Mouse (Mus musculus) frontal cortex, adult 2 months (tissue): ENCODE results near the gene Ube2i. TPM values are rescaled to one million over a fixed set of nuclear protein-coding genes. Genes with fewer than 3 reads are reported as not detected.

Source experiments
- DNase-seq, 2 experiments: peaks; one replicate each; pipeline ENCODE4 v3.0.0; 2022; ENCODE audit warnings: low spot score in 1 of 2; ENCODE audit errors: extremely low spot score in 1 of 2
- polyA plus RNA-seq: library from polyadenylated mRNA; depleted of rRNA; stranded (reverse); fragments of >200 nt; gene quantifications from 2 replicates; pipeline ENCODE4 v1.2.3, GENCODE M21; 2012; rRNA removed

The Ube2i gene
- polyA plus RNA-seq, 1 experiment = 295 TPM

DNA sequence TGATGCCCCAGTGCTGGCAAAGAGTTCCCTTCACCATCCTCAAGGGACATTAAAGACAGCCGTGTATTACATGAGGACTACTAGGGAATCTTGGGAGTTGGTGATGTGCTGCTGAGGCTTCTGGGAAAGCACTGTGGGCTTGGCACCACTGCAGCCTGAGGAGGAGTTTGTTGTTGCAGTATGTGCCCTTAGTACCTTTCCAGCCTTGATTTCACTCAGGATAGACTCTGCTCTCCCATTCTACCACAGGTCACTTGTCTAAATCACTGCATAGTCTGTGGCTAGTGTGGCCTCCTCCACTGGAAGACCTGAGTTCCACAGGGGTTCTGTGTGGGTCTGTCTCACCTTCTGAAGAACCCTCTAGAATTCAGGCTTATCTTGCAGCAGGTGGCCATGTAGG, 53.7 kb downstream of the Ube2i start:
- no peak for DNase-seq

DNA sequence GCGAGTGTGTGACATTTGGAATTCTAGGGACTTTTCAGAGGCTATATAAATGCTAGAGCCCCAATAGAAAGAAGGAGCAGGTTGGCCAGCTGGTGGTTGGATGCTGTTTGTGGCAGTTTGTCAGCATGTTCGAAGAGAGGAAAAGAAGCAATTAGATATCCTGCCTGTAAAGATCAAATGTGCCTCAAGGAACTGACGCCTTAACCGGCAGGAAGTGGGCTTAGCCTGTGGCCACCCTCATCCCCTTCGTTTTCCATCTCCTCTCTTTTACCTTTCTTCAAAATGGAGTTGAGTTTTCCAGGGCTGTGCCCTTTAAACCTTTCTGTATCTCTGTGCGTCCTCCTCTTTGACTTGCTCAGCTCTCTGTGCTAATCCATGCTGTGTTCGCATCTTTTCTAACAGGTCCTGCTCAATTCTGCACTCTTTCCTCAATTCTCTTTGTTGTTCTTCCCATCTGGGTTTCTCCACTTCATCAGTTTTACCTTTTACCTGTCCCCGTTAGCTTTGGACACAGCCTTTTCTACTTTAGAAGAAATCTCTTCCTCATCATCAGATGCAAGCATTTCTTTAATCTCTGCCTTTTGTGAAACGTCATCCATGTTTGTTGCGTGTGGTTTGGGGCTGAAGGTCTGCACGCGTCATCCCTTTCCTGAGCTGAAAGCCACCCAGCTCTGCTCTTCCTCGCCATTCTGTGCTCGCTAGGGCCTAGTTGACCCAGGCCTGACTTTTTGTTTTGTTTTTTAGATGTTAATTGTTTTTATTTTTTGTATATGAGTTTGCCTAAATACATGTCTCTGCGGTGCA, 54.7 kb downstream of the Ube2i start:
- DNase-seq = no peak

GRCm38 (mm10) chr17:25218967-25219366, 55.5 kb downstream of the Ube2i start:
- DNase-seq = no peak

- no peak for DNase-seq
Measured at GRCm38 (mm10) chr17:25215431-25215830, 59.0 kb downstream of the Ube2i start.

Other genes with a start within 250 kb of the Ube2i start
- gene Tmem204, start 191.0 kb downstream of the Ube2i start, polyA plus RNA-seq = 16.2 and 16.3 TPM in 2 replicates
- 19.0 and 27.2 TPM in 2 replicates for gene Telo2, start 158.7 kb downstream of the Ube2i start, polyA plus RNA-seq
- gene Ptx4, start 153.9 kb downstream of the Ube2i start, polyA plus RNA-seq = 0.08 and 0.16 TPM in 2 replicates
- 45.6 and 51.4 TPM in 2 replicates for gene Clcn7, start 141.2 kb downstream of the Ube2i start, polyA plus RNA-seq
- 0.04 TPM in 1 of 2 replicates, not detected in the other for gene Ccdc154, start 112.2 kb downstream of the Ube2i start, polyA plus RNA-seq
- not detected in 2 replicates for gene Gm38655, start 99.2 kb downstream of the Ube2i start, polyA plus RNA-seq
- 21.9 and 23.4 TPM in 2 replicates for gene BC003965, start 90.1 kb downstream of the Ube2i start, polyA plus RNA-seq
- gene Unkl, start 86.2 kb downstream of the Ube2i start, polyA plus RNA-seq = 41.1 and 42.1 TPM in 2 replicates
- 126 and 128 TPM in 2 replicates for gene Gnptg, start 34.5 kb downstream of the Ube2i start, polyA plus RNA-seq
- gene Tsr3, start 34.5 kb downstream of the Ube2i start, polyA plus RNA-seq = 33.9 and 41.4 TPM in 2 replicates
- 12.5 and 18.6 TPM in 2 replicates for gene Baiap3, start 18.3 kb downstream of the Ube2i start, polyA plus RNA-seq
- gene Prss34, start 23.8 kb upstream of the Ube2i start, polyA plus RNA-seq = not detected in 2 replicates
- not detected in 2 replicates for gene Prss28, start 34.0 kb upstream of the Ube2i start, polyA plus RNA-seq
- gene Prss29, start 44.0 kb upstream of the Ube2i start, polyA plus RNA-seq = not detected in 2 replicates
- gene Tpsab1, start 70.9 kb upstream of the Ube2i start, polyA plus RNA-seq = not detected in 2 replicates
- not detected in 2 replicates for gene Tpsb2, start 91.7 kb upstream of the Ube2i start, polyA plus RNA-seq
- gene Tpsg1, start 94.7 kb upstream of the Ube2i start, polyA plus RNA-seq = not detected in 2 replicates
- 72.9 and 77.0 TPM in 2 replicates for gene Cacna1h, start 159.2 kb upstream of the Ube2i start, polyA plus RNA-seq
- gene Tekt4, start 180.0 kb upstream of the Ube2i start, polyA plus RNA-seq = 0.61 and 1.1 TPM in 2 replicates
- gene Sstr5, start 222.7 kb upstream of the Ube2i start, polyA plus RNA-seq = 0.08 and 0.11 TPM in 2 replicates